Mouse (Mus musculus) adrenal gland, adult 8-10 months (tissue): ENCODE measurements around the gene Wdr20. TPM values are rescaled to one million over a fixed set of nuclear protein-coding genes. Genes with fewer than 3 reads are reported as not detected.

Source experiments
- DNase-seq: peaks from one replicate; pipeline ENCODE4 v3.0.0; 2022
- total RNA-seq, 4 experiments: library from RNA; stranded (reverse); gene quantifications; 2 replicates each; pipeline ENCODE4 v1.2.4; 2022

The Wdr20 gene
- total RNA-seq, 4 experiments from 2014 or later, result 50.6 to 70.4 (median 56.8) TPM

GRCm38 (mm10) chr12:110822366-110822765, 84.6 kb downstream of the Wdr20 start:
- DNase-seq, result no peak

GRCm38 (mm10) chr12:110828908-110829307, 91.2 kb downstream of the Wdr20 start:
- no peak for DNase-seq

- no peak for DNase-seq
These were observed 92.7 kb downstream of the Wdr20 start for GRCm38 (mm10) chr12:110830293-110831024.

- no peak for DNase-seq
These were observed 97.4 kb downstream of the Wdr20 start for GRCm38 (mm10) chr12:110835182-110835581.

GRCm38 (mm10) chr12:110836729-110837128, 99.0 kb downstream of the Wdr20 start:
- no peak for DNase-seq

GRCm38 (mm10) chr12:110837192-110837841, 99.6 kb downstream of the Wdr20 start:
- DNase-seq, result no peak

GRCm38 (mm10) chr12:110837850-110838249, 100.1 kb downstream of the Wdr20 start:
- no peak for DNase-seq

- peak; percentile 92 for DNase-seq
These were observed 102.8 kb downstream of the Wdr20 start, which contains the start of gene Mok for GRCm38 (mm10) chr12:110840348-110841198. Mok (minus strand) TSS chr12:110840939.

GRCm38 (mm10) chr12:110841731-110842493, 104.2 kb downstream of the Wdr20 start:
- DNase-seq, result no peak

- DNase-seq, result peak; percentile 75
These were observed 105.7 kb downstream of the Wdr20 start for GRCm38 (mm10) chr12:110843194-110844048.

GRCm38 (mm10) chr12:110844227-110845130, 106.7 kb downstream of the Wdr20 start:
- DNase-seq, result peak; percentile 41

GRCm38 (mm10) chr12:110845131-110845880, 107.6 kb downstream of the Wdr20 start:
- peak; percentile 93 for DNase-seq

GRCm38 (mm10) chr12:110846191-110846765, 108.5 kb downstream of the Wdr20 start:
- DNase-seq, result no peak

GRCm38 (mm10) chr12:110850010-110850928, 112.5 kb downstream of the Wdr20 start, which contains the start of gene Zfp839:
Zfp839 (plus strand) TSS chr12:110850253.
- DNase-seq, result peak; percentile 82

- DNase-seq, result no peak
These were observed 113.1 kb downstream of the Wdr20 start for GRCm38 (mm10) chr12:110850929-110851256.

- DNase-seq, result no peak
These were observed 113.7 kb downstream of the Wdr20 start for GRCm38 (mm10) chr12:110851414-110851813.

- DNase-seq, result no peak
These were observed 114.2 kb downstream of the Wdr20 start for GRCm38 (mm10) chr12:110851923-110852322.
